Mouse (Mus musculus) gonadal fat pad, adult 2 months (tissue): ENCODE data around the gene Cul7. TPM values are rescaled to one million over a fixed set of nuclear protein-coding genes. Genes with fewer than 3 reads are reported as not detected.

Experiments
- DNase-seq: peaks from one replicate; pipeline ENCODE4 v3.0.0-alpha.2; 2012; ENCODE audit warnings: low read depth
- polyA plus RNA-seq: library from polyadenylated mRNA; depleted of rRNA; stranded (reverse); fragments of >200 nt; gene quantifications from 2 replicates; pipeline ENCODE4 v1.2.3, GENCODE M21; 2012; rRNA removed

Gene Cul7
- 42.4 and 51.2 TPM in 2 replicates for polyA plus RNA-seq

GRCm38 (mm10) chr17:46650232-46651031 lies at the start of gene Cul7:
Cul7 (plus strand) TSS chr17:46650337.
- DNase-seq, result no peak

- no peak for DNase-seq
Observed at GRCm38 (mm10) chr17:46600569-46600968, 49.6 kb upstream of the Cul7 start.

- DNase-seq, result no peak
Observed at GRCm38 (mm10) chr17:46602212-46602611, 47.9 kb upstream of the Cul7 start.

- DNase-seq, result no peak
Observed at GRCm38 (mm10) chr17:46603229-46603628, 46.9 kb upstream of the Cul7 start.

GRCm38 (mm10) chr17:46605126-46605525 lies 45.0 kb upstream of the Cul7 start:
- DNase-seq, result no peak

GRCm38 (mm10) chr17:46605987-46606386 lies 44.1 kb upstream of the Cul7 start:
- DNase-seq, result no peak

- peak; percentile 71 for DNase-seq
Observed at GRCm38 (mm10) chr17:46609721-46610514, 40.2 kb upstream of the Cul7 start.

GRCm38 (mm10) chr17:46611316-46611715 lies 38.8 kb upstream of the Cul7 start:
- no peak for DNase-seq

- no peak for DNase-seq
Observed at GRCm38 (mm10) chr17:46612189-46612588, 37.9 kb upstream of the Cul7 start.

GRCm38 (mm10) chr17:46612820-46613219 lies 37.3 kb upstream of the Cul7 start:
- DNase-seq, result no peak

GRCm38 (mm10) chr17:46613229-46613628 lies 36.9 kb upstream of the Cul7 start:
- no peak for DNase-seq

- no peak for DNase-seq
Observed at GRCm38 (mm10) chr17:46617799-46618198, 32.3 kb upstream of the Cul7 start.

- no peak for DNase-seq
Observed at GRCm38 (mm10) chr17:46618394-46618768, 31.8 kb upstream of the Cul7 start.

- DNase-seq, result no peak
Observed at GRCm38 (mm10) chr17:46618769-46619682, 31.1 kb upstream of the Cul7 start.

- DNase-seq, result peak; percentile 80
Observed at GRCm38 (mm10) chr17:46619683-46620357, 30.3 kb upstream of the Cul7 start.

- DNase-seq, result no peak
Observed at GRCm38 (mm10) chr17:46621324-46621723, 28.8 kb upstream of the Cul7 start.

- no peak for DNase-seq
Observed at GRCm38 (mm10) chr17:46622269-46622668, 27.9 kb upstream of the Cul7 start.

- DNase-seq, result no peak
Observed at GRCm38 (mm10) chr17:46623819-46624557, 26.1 kb upstream of the Cul7 start.

- DNase-seq, result no peak
Observed at GRCm38 (mm10) chr17:46624598-46624997, 25.5 kb upstream of the Cul7 start.

- no peak for DNase-seq
Observed at GRCm38 (mm10) chr17:46627409-46627808, 22.7 kb upstream of the Cul7 start.

GRCm38 (mm10) chr17:46628471-46628790 lies 21.7 kb upstream of the Cul7 start:
- no peak for DNase-seq
